Mouse (Mus musculus): ENCODE data around the gene Acsbg1. TPM values are rescaled to one million over a fixed set of nuclear protein-coding genes. Genes with fewer than 3 reads are reported as not detected.
A peak's percentile ranks its signal among the peaks of the same experiment; 100 is the strongest.
"Not testable (repeated sequence)": the region's sequence is repeated elsewhere in the genome, so short reads cannot be mapped to it uniquely, and the experiment has no call there.

The Acsbg1 gene
- under 1 TPM; 0.35 to 0.36 TPM for total RNA-seq (2021)
- long read RNA-seq, experiment 1, partial matches to known transcripts: 0 of 1 reads
- long read RNA-seq, experiment 1, other reads (novel, unspliced or antisense): 1 of 1 reads
- long read RNA-seq, experiment 2: 0 reads

DNA sequence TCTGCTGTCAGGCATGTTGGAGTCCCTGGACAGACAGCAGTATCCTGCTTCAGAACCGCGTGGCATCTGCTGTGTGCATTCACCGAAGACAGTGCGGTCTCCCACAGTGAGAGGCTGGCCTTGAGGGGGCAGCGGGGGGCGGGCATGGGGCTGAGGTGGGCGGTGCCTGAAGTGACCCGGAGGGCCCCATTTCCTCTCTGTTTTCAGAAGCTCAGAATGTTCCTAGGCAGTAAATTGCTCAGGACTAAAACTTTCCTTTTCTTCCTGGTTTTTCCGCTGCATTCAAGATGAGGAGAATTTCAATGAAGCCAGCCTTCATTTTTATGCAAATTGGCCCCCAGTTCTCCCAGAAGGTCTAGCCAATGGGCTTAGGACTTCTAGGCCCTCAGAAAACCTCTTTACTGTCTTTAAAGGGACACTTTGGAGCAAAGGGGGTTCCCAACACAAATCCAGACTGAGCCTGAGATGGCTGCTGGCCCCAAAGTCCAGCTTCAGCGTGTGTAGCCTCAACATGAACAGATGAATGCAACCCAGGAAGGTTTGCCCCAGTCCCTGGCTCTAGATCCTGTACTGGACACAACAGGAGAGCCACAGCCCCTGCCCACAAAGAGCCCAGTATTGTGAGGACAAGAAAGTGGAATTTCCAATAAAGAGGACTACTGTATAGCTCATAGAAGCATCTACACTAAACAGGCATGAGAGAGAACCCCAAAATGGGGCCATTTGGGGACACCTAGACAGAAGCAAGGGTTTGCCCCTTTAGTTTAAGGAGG lies at the start of gene Acsbg1:
Gene Acsbg1 (minus strand): TSS at position 266 of the 773 bp plus-strand sequence.
- DNase-seq: no peak

DNA sequence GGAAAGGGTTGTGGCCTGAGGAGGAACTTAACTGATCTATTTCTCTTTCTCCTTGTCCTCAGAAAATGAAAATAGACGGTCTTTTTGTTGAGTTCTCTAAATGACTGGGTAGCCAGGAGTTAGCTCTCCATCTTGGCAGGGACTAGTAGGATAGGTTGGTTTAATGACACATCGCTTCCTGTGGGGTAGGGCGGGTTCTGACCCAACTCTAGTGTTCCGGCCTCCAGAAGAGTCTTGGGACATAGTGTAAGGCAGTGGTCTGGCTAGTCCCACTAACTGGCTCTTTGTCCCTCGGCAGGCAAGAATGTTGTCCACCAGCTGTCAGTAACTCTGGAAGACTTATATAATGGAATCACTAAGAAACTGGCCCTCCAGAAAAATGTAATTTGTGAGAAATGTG lies 46.4 kb upstream of the Acsbg1 start:
- DNase-seq: no peak

DNA sequence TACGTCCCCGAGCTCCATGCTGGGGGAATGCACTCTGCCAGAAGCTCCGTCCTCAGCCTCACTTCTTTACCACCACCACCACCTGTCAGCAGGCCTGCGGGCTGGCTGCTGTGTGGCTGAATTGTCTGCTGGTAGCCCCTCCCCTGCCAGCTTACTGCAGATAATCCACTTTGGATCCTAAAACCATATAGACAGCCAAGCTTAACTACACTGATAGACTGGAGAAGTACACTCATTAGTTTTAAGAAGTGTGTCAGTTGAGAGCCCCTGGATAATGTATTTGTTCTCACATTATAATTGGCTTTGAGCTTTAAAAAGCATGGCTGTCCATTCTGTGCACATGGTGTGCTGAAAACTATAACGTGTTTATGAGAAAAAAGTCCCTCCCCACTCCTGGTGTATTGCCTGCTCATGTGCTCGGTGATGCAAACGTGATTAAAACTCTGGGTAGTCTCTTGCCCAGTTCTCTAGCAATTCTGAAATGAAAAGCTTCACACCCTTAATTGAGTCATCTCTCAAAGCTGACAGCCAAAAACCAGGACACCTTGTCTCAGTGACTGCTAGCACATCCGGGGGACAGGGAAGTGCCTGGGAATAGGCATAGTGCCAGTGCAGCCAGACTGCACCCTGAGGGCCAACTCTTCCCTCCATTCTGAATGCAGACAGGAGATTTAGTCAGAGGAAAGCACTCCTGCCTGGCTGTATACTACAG lies 45.8 kb upstream of the Acsbg1 start:
- DNase-seq: peak in 1 of 2 experiments; percentile 23

DNA sequence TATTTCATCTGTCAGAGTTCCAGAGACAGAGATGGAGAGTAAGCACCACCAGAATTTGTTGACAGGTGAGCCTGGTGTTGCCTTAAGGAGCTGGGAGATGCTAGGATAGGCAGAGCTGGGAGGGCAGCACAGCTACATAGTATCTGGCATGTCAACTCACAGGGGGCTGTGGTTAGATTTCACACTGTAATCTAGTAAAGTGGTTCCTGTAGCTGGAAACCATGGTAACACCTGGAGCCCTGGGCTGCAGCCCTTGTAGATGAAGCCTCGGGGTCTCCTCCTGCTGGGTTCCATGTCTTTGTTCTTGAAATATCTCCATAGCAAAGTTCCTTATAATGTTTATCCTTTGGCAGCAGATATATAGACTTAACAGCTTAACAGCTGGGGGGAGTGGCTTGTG lies 43.9 kb upstream of the Acsbg1 start:
- no peak for DNase-seq

DNA sequence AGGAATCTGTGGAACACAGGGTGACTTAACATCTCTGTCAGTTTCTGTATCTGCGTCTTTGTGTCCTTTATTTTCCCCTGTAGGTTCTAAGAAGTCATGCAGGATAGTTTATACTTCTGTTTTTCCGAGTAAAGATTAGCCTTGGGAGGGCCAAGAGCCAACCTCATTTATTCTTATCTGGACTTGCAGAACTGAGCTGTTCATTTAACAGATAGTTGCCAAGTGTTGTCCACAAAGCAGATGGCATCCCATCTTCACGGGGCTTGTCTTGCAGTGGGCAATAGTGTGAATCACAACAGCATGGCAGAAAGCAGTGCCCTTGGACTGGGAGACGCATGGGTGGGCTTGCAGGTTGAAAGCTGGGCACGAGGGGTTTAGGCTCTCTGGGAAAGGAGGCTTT lies 42.7 kb upstream of the Acsbg1 start:
- DNase-seq: no peak

DNA sequence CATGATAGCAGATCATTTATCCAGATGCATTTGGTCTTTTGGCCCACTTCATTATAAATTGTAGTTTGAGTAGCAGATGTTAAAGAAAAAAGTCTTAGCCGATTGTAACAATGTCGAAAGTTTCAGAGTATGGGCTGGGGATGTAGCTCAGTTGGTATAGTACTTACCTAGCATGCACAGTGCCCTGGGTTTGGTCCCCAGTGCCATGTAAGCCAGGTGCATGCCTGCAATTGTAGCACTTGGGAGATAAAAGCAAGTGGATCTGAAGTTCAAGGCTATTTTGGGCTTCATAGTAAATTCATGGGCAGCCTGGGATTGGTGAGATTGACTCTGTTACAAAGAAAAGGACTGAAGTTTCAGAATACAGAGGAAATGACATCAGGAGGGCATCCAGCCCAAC lies 40.9 kb upstream of the Acsbg1 start:
- DNase-seq: peak in 1 of 2 experiments; percentile 22

DNA sequence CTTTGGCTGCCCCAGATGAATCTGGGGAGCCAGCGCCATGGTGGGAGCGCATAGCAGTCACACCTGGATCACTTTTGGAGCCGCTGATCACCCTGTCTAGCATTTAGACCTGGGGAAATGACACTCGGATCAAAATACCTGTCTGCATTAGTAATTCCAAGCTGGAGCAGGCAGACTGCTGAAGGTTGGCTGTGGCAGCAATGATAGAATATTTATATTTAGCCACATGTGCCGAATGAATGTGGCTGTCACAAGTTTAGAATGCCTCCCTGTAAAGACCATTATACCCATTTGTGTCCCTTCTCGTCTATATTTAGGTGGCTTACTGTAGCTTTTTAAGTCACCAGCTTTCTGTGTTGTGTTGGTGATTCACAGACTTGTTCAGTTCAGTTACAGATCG lies 39.1 kb upstream of the Acsbg1 start:
- peak; percentile 42 to 48 for DNase-seq

DNA sequence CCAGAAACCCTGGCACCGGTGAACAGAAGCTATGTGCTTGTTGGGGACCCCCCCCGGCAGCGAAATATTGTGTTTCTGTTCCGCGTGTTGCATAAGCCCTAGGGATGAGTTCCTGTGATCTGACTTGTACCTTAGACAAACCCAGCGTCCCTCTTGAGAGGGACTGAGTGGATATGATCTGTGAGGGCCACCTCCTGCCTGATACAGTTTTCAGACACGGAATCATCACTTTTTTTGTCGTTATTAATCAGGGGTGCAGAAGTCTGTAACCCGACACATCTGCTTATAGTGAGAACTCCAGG lies 38.5 kb upstream of the Acsbg1 start:
- peak in 1 of 2 experiments; percentile 69 for DNase-seq

DNA sequence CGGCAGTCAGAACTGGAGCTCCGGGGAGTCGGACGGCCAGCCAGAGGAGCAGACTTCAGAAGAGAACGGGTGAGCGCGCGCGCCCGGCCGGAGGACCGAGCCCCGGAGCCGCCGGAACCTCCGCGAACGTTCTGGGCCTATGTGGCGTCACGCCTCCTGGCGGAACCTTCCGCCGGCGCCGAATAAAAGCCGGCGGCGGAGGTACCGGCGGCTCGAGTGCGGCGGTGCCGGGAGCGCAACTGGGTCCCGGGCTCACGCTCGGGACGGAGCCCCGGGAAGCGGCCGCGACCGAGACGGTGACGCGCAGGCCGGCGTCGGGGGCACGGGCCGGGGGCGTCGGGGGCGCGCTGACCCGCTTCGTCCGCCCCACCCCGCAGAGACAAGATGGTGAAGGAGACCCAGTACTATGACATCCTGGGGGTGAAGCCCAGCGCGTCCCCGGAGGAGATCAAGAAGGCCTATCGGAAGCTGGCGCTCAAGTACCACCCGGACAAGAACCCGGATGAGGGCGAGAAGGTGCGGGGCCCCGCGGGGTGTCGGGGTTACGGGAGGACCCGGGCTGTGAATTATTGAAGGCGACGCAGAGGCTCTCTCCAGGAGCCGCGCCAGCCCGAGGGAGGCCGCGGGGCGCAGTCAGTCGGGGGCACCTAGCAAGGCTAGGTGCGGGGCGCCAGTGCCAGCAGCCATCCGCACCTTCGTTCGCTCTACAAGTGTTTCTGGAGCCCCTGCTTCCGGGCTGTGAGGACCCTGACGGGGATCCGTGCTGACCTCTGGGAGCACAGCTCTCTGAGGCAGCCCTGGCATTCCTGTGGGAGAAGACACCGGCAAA lies 37.9 kb upstream of the Acsbg1 start:
- peak; percentile 89 for DNase-seq

DNA sequence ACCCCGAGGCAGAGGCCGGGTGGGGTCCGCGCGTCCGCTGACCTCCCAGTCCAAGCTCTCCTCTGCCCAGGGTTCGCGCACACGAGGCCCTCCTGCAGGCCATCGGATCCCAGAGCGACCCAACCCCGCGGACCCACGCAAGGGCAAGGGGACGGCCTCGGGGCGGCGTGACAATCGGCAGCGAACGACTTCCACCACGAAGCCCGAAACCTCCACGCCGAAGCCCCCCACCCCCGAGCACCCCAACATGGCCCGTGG lies 37.3 kb upstream of the Acsbg1 start:
- DNase-seq: no peak

DNA sequence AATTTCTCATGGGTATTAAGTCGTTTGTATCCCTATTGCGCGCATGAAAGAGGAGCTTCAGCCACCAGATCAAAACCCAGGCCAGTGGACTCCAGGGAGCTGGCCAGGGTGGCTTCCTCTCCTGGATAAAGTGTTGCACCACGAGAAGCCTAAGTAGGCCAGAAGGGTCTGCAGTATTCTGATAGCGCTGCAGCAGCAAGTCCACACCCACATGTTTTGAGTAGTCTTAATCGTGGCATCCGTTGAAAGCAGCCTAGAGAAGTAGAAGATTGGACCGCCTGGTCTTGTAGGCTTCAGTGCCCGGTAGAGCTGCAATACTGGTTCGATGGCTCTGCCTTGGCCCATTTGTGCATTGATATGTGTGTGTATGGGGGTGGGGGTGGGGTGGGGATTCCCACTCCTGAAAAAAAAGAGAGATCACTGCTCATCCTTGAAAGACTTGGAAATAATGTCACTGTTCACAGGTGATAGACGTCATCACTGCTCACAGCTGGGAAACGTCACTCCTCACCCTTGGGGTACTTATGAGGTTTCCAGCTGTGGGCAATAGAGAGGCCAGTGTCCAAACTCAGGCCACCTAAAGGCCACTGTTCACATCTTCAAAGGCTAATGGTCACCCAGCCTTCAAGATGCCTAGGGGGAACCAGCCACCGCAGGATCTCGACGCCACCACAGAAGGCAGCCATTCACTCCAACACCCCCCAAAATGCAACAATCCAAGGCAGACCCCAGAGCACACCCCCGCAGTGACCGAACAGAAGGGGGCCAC lies 36.8 kb upstream of the Acsbg1 start, which contains the start of gene Dnaja4:
Gene Dnaja4 (plus strand): TSS at position 556 of the 769 bp plus-strand sequence.
- DNase-seq: no peak

DNA sequence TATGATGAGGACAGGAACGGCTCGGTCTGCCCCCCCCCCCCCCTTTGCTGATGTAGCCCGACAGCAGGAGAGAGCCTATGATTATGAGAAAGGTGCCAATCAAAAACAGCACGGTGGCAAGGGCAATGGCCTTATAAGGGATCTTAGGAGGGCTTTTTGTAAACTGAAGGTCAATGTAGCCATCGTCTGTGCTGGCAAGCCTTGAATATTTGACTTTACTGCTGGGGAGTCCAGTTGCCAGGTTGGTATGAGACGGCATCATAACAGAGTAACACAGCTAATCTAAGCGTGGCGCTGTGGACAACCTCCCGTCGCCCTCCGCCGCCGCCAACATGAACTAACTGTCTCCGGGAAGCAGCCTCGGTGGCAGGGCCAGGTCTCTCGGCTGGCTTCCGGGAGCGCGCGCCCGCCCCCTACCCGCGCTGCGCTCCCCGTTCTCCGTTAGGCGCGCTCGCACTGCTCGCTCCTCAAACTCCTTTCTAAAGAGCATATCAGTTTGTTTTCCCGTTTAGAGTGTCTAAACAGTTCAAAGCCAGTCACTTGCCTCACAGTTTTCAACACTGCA lies 29.7 kb upstream of the Acsbg1 start:
- peak in 1 of 2 experiments; percentile 34 for DNase-seq

DNA sequence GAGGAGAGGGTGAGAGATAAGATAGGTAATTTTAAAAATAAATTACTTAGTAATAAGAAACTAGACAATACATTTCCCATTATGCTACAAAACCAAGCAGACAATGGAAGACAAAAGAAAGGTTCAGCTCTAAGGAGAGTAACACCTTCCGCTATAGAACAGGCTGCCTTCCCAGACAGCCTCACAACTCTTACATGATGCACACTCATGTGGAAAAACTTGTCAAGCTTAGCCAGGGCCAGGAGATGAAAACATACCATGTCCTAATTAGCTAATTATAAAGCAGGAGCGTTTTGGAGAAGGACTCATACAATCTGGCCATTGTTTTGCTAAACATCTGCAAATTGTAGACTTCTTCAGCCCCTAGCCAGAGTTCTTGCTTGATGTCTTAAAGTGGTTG lies 29.0 kb upstream of the Acsbg1 start:
- not testable (repeated sequence) for DNase-seq

DNA sequence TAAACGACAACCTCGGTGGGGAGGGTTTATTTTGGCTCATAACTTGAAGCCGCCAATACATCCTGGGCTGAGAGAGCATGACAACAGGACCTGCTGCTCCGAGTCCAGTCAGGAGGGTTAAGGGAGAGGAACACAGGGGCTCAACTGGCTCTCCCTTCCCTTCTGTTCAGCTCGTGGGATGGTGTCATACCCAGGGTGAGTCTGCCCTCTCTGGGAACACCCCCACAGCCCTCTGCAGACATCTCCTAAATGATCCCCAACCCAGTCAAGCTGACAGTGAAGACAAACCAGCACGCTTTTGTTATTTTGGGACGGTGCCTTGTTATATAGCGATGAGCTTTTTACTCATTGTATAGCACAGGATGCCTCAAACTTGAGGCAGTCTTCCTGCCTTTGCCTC lies 27.8 kb upstream of the Acsbg1 start:
- no peak for DNase-seq

DNA sequence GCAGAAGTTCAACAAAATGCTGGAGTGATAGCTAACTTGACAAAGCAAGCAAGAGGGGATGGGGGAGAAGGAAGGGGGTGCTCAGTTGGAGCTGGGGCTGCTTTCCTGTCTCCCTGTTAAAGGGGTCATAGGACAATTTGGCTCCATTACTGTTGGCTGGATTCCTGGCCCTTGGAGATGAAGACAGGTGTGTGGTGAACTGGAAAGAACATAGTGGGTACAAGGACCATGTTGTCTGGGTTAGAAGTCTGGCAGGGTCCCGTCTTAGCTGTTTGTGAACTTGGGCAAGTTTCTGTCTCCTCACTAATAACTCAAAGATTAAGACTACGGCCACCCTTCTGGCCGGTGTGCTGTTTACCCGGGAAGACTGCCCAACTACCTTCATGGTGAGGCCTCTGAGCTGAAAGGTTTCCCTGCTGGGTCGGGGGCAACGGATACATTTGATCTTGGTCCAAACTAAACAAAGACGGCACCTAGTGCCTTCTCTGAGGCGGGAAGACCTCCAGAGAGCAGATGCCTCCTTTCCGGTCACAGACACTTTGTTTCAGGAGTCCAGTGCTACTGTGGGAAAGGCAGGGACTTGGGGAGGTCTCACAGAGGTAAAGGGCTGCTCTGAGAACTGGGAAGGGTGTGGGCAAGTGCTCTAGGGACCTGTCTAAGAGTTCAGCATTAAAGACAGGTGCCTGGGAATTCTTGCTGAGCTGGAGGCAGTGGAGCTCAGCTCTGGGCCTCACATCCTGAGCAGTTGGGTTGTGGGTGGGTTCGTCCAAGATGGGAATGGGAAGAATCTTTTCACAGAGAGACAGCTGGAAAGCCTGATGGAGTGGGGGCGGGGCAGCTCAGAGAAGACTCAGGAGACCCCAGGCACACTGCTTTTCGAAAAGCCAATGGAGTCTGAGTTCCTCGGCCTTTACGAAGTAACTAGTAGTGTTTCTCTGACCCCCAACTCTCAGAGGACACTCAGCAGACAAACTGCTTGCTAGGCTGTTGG lies 25.9 kb upstream of the Acsbg1 start:
- DNase-seq: no peak

DNA sequence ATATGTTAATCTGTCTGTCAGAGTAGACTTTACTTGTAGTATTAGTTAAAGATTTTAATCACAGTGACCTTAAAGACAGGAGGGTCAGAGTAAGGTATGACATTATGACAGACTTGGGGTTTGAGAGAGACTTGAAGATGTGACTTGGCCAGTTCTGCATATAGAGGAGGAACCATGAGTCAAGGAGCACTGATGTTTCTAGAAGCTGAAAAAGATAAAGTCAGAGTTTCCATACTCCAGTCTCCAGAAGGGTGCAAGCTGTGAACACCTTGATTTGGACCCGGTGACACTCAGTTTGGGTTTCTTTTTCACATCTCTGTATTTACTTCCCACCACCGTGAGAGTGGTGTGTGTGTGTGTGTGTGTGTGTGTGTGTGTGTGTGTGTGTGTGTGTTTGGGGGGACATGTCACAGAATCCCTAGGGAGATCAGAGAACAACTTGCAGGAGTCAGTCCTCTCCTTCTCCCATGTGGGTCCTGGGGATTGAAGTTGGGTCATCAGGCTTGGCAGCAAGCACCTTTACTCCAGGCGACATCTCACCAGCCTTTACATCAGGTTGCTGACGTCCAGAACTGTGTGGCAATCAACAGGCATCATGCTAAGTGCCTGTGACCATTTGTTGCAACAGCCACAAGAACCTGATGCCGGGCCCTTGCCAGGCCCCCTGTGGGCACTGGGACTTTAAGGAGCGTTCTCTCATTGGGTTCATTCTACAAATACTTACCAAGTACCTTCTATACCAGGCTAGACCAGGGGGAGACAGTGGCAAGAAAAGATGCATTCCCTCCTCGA lies 22.3 kb upstream of the Acsbg1 start:
- no peak for DNase-seq

DNA sequence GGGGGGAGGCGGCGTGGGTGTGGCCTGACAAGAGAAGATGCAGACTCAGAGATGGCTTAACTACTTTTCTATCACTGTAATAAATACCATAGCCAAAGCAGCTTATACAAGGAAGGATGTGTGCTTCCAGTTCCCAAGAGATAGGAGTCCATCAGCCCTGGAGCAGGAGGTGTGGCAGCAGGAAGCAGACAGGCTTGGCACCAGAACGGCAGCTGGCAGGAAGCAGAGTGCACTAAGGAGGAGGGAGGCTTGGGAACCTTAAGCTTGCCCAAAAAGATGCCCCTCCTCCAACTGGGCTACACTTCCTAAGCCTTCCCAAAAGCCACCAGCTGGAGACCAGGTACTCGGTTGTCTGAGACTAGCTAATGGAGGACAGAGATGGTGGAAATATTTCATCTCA lies 21.2 kb upstream of the Acsbg1 start:
- no peak for DNase-seq

DNA sequence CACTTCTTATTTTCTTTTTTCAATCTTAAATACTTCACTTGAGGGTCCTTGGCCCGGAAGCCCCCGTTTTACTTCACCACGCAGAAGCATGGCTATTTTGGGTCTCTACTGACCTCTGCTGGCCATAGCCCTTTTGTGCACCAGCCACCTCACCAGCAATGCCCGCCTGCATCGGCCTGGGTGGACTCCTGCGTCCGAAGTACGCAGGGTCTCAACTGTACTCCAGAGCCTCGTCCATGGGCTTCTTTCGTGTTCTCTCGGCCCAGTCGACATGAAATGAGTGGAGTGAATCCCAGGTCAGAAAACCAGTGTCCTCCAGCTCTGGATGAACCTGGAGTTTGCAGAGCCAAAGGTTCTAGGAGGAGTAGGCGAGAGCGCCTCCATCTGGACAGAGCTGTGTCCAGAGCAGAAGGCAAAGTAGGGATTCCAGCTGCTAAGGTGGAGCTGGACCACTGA lies 14.9 kb upstream of the Acsbg1 start:
- peak; percentile 58 to 82 for DNase-seq

DNA sequence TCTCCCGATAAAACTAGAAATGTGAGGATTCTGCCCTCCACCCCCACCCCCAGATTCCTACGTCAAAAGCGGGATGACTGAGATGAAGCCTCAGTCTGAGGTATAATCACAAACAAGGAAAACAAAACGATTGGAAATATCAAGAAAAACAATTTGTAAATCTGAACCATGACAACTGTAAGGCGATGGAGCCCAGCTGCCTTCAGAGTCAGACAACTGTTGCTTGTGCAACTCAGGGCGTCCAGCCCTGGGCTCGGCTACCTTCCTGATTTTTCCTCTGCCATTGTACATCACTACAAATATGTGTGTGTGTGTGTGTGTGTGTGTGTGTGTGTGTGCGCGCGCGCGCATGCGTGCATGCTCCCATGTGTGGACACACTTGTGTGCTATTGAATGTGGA lies 12.2 kb upstream of the Acsbg1 start:
- DNase-seq: no peak

DNA sequence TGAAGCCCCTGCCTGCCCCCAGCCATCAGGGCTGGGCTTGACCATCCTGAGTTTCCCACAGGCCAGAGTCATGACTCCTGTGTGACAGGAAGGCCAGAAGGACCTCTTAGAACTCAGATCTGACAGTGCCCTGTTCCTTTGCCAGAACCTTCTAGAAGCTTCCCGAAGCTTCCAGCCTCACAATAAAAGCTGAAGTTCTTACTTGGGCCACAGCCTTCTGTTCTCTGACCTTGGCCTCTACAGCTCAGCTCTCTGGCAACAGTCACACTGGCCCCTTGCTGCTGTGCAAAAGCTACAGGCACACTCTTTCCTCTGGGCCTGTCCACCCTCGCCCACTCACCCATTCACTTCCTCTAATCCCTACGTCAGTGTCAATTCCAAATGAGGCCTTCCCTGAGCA lies 10.3 kb upstream of the Acsbg1 start:
- no peak for DNase-seq
